Mouse (Mus musculus) embryonic facial prominence, embryonic 10.5 days (tissue): ENCODE results near the gene Sox11. TPM values are rescaled to one million over a fixed set of nuclear protein-coding genes. Genes with fewer than 3 reads are reported as not detected.

ENCODE experiments used
- DNase-seq: peaks from one replicate; pipeline ENCODE4 v3.0.0-alpha.2; 2017; ENCODE audit warnings: low spot score
- H3K27ac ChIP-seq: fragments of 300-500 bp; sonication (generic); replicated peaks from 2 replicates; pipeline ENCODE4 v1.5.1; 2016; ENCODE audit warnings: mild to moderate bottlenecking
- H3K27me3 ChIP-seq: fragments of 300-500 bp; sonication (generic); replicated peaks from 2 replicates; pipeline ENCODE4 v1.6.1; 2016; ENCODE audit warnings: low read depth, mild to moderate bottlenecking; ENCODE audit not compliant: poor library complexity, severe bottlenecking
- H3K36me3 ChIP-seq: fragments of 300-500 bp; sonication (generic); replicated peaks from 2 replicates; pipeline ENCODE4 v1.6.1; 2016; ENCODE audit warnings: mild to moderate bottlenecking, moderate library complexity
- H3K4me1 ChIP-seq: fragments of 300-500 bp; sonication (generic); 2 replicates; pipeline ENCODE4 v1.6.1; 2016
- H3K4me3 ChIP-seq: fragments of 300-500 bp; sonication (generic); 2 replicates; pipeline ENCODE4 v1.5.1; 2016; ENCODE audit warnings: mild to moderate bottlenecking, moderate library complexity
- H3K9me3 ChIP-seq: fragments of 300-500 bp; sonication (generic); 2 replicates; pipeline ENCODE4 v1.6.1; 2016; ENCODE audit warnings: mild to moderate bottlenecking
- WGBS: fragments of 180-500 bp; shearing (Covaris S2); methylation state at CpG from one replicate; pipeline ENCODE4 v1.1.7; 2016; 5-methylcytosine and 5-hydroxymethylcytosine counted together
- polyA plus RNA-seq: library from polyadenylated mRNA; unstranded; fragments of >200 nt; fragmentation: Nextera tagmentation; extraction: Ambion mirVana; gene quantifications from 2 replicates; pipeline ENCODE4 v1.2.1, GENCODE M21; 2016

The Sox11 gene
- polyA plus RNA-seq, 1 experiment from 2014 or later: 318 TPM

DNA sequence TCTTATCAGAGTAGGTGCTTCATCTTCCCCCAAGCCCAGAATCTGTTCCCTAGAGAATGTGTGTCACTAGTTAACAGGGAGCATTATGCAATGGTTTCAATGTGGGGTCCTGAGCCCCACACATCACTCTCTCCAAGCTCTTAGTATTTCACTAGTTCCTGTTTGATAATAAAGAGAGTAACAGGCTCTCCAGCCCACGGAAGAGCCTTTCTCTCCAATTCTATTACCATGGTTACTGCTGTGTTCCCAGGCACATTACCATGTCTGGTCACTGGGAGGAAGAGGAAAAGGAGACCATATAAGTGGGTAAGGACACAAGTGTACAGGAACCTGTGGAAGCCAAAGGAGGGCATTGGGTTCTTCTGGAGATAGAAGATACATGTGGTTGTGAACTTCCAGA is 19.0 kb downstream of the Sox11 start:
- H3K4me3 ChIP-seq: no peak overlapping the region
- DNase-seq: no peak
- H3K27me3 ChIP-seq: no peaks in the 10 kb centered on the region
- no peaks in the 10 kb centered on the region for H3K9me3 ChIP-seq
- H3K27ac ChIP-seq: no peak overlapping the region
- peaks cover 8% of the 10 kb centered on the region for H3K4me1 ChIP-seq
- 78% methylated on average over 1 of the region's 1 CpGs for WGBS
- H3K36me3 ChIP-seq: no peaks in the 10 kb centered on the region

DNA sequence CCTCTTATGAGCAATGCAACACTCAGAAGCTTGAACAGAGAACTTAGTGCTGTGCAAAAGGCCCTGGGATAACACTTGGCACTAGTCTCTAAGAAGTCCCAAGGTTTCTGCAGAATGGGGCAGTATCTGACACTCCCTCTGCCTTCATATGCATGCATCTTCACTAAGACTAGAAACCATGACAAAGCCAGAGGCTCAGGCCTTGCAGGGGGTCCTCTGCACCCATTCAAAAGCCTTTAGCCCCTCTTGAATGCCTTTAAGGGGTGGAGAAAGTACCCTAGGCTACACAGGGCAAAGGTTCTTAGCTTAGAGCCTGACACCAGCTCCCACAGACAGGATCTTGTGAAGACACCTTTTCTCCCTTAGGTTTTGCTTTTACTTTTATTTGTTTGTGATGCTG is 21.7 kb downstream of the Sox11 start:
- Histone ChIP-seq H3K9me3 (no peaks in the 10 kb centered on the region), H3K4me3 (no peak overlapping the region), H3K27ac (no peak overlapping the region), H3K27me3 (no peaks in the 10 kb centered on the region), H3K36me3 (no peaks in the 10 kb centered on the region), H3K4me1 (no peaks in the 10 kb centered on the region)
- no peak for DNase-seq

DNA sequence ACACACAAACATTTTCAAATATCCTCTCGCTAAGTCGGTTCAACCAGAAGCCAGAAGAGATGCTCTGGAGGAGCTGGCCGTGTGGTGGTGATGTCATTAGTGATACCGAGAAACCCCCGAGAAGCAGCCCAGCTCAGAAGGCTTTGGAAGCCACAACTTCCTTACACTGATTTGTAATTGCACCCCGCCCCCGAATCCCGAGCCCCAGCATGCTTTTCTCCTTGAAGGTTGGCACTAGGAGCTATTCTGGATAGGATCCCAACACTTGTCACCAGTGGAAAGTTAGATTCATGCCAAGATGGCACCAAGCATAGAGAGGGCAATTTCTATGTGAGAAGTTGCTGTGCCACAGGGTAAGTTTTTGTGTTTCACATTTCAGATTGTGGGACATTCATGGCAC is 29.4 kb downstream of the Sox11 start:
- Histone ChIP-seq H3K4me1 (peaks cover 39% of the 10 kb centered on the region), H3K27me3 (no peaks in the 10 kb centered on the region), H3K36me3 (no peaks in the 10 kb centered on the region), H3K4me3 (no peak overlapping the region), H3K9me3 (no peaks in the 10 kb centered on the region), H3K27ac (no peak overlapping the region)
- DNase-seq: no peak
- 86% methylated on average over 8 of the region's 8 CpGs for WGBS

DNA sequence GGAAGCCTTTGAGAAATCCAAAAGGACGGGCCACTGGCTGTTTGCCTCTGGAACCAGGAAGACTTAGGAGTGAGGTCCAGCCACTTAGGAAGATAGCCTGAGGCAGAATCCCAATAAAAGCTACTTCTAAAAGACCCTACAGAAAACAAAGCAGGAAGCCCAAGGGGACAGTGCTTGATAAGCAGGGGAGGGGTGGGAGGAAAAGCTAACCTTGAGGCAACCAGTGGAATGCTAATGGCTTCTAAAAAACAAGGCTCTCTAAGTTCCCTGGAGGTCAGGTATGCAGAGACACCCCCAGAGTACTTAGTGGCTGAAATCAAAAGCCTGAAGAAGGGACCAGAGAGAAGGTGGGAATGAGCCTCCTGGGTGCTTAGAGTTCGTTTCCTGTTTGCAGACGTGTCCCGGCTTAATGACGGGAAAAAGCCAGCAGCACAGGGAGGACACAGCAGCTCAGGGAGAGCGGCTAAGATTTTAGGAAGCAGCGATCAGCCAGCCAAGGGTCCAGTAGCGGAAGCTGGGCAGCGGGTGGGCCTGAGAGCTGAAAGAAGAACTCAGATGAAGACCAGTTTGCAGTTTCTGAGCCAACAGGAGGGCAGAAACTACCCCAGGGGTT is 30.4 kb downstream of the Sox11 start:
- Histone ChIP-seq H3K4me1 (peaks cover 39% of the 10 kb centered on the region), H3K27ac (peak overlapping the region; percentile 77), H3K27me3 (no peaks in the 10 kb centered on the region), H3K9me3 (no peaks in the 10 kb centered on the region), H3K36me3 (no peaks in the 10 kb centered on the region), H3K4me3 (peak overlapping the region; percentile 26; the same call in 1 of the 2 replicates)
- 10% methylated on average over 9 of the region's 9 CpGs for WGBS
- DNase-seq: peak; percentile 41

DNA sequence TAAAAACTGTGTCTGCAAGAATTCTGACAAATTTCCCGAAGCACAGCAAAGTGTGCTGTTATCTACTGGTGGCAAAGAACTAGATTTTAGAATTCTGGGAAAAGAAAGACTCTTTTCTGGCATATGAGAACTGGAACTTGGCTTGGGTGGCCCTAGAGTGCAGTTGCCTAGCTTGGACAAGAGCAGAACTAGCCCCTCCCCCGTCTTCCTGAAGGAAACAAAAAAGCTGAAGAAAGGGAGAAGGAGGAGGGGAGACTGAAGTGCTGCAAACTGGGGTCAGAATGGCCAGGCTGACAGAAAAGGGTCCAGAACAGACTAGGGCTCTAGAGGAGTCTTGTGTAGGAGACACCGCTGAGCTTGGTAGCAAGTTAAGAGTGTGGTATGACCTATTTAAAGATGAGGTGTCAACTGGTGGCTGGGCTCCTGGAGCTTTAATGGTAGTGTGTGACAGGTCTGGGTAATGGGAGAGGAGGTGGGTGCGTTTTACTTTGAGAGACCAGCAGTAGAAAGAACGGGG is 31.0 kb downstream of the Sox11 start:
- no peaks in the 10 kb centered on the region for H3K27me3 ChIP-seq
- H3K27ac ChIP-seq: peak overlapping the region; percentile 77
- no peak overlapping the region for H3K4me3 ChIP-seq
- WGBS: 24% methylated on average over 5 of the region's 5 CpGs
- H3K4me1 ChIP-seq: peaks cover 39% of the 10 kb centered on the region
- no peaks in the 10 kb centered on the region for H3K9me3 ChIP-seq
- DNase-seq: peak; percentile 21
- H3K36me3 ChIP-seq: no peaks in the 10 kb centered on the region

DNA sequence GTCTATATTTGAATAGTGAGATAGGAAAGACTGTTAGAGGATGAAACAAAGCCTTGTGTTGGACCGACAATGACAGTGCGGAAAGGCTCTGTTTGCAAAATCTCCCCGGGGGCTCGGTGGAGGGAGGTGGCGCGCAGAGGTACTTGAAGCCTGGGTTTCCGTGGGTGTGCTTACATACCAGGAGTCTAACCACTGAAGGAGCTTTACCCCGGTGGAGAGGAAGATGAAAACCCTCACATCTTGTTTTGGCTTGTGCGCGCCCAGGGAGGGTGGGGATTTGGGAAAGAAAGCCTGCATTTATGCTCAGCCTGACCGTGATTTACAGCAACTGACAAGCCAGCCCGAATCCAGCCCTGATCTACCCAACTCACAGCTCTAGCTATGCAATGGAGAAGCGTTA is 31.7 kb downstream of the Sox11 start:
- H3K27me3 ChIP-seq: no peaks in the 10 kb centered on the region
- DNase-seq: no peak
- H3K36me3 ChIP-seq: no peaks in the 10 kb centered on the region
- peaks cover 39% of the 10 kb centered on the region for H3K4me1 ChIP-seq
- WGBS: 65% methylated on average over 13 of the region's 13 CpGs
- H3K4me3 ChIP-seq: no peak overlapping the region
- H3K9me3 ChIP-seq: no peaks in the 10 kb centered on the region
- 0 out of 2 replicates have a peak overlapping the region, but pooled peaks have one; percentile 77 for H3K27ac ChIP-seq

DNA sequence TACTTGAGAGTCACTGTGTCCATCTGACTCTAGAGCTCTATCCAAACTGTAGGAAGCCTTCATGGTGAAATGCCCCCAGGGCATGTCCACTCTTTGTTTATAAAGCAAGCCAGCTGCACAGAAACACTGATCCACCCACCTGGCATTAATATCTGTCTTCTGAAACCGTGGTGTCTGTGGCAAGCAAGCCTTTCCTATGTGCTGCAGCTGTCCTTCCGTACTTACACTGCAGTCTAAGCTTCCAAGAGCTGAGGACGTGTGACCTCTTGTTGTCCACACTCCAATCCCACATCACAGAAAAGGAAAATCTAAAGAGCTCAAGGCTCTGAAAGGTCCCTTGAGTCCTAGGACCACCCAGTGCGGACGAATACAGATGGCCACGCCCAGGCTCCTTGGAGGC is 32.4 kb downstream of the Sox11 start:
- H3K4me3 ChIP-seq: no peak overlapping the region
- H3K27ac ChIP-seq: 0 out of 2 replicates have a peak overlapping the region, but pooled peaks have one; percentile 4
- H3K9me3 ChIP-seq: no peaks in the 10 kb centered on the region
- H3K36me3 ChIP-seq: no peaks in the 10 kb centered on the region
- H3K4me1 ChIP-seq: peaks cover 44% of the 10 kb centered on the region
- H3K27me3 ChIP-seq: no peaks in the 10 kb centered on the region
- WGBS: 71% methylated on average over 6 of the region's 6 CpGs
- DNase-seq: peak; percentile 20

DNA sequence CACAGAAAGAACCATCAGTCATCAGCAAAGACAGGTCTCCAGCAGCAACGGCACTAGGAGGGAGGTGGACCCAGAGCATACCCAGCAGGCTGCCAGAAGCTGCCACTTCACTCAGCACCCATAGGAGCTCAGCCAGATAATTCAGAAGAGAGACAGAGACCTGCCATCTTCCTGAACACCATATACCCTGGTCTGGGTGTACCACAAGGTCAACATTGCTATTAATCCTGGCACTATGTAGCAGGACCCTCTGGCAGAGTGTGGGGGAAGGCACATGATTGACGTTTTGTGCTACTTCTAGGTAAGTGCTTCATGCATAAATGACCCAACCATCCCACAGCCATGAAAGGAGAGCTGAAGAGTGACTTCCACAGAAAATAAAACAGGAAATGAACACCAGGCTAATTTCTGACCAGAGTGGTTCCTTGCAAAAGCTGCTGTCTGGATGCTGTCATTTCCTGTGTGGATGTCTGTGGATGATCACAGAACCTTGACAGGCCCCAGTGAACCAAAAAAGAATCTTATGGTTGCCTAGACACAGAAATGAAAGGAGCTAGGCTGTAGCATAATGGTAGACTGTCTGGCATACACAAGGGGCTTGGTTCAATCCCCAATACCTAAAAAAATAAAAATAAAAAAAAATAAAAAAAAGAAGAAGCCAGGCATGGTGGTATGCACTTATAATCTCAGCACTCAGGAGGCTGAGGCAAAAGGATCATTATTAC is 37.5 kb downstream of the Sox11 start:
- H3K36me3 ChIP-seq: no peaks in the 10 kb centered on the region
- H3K4me3 ChIP-seq: no peak overlapping the region
- no peaks in the 10 kb centered on the region for H3K9me3 ChIP-seq
- peak overlapping the region; percentile 48; the same call in 1 of the 2 replicates for H3K27ac ChIP-seq
- H3K4me1 ChIP-seq: peaks cover 18% of the 10 kb centered on the region
- no peak for DNase-seq
- no peaks in the 10 kb centered on the region for H3K27me3 ChIP-seq
- WGBS: 59% methylated on average over 2 of the region's 2 CpGs

DNA sequence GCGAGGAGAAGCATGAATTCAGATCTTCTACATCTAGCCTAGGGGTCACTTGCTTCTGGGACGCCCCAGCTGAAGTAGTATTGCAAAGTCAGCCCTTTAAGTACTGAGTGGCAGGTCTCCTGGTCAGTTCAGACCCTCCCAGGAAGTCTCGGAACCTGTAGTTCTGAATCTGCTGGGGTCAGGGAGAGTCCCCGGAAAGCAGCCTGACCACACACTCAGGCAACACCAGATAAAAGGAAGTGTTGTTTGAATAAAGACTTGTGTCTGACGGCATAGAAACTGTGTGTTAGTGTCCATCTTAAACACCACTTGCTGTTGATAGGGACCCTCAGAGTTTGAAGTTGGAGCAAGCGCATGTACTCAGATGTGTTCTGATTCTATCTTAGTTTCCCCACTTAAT is 39.2 kb downstream of the Sox11 start:
- Histone ChIP-seq H3K27me3 (no peaks in the 10 kb centered on the region), H3K27ac (no peak overlapping the region; the same call in 1 of the 2 replicates), H3K36me3 (no peaks in the 10 kb centered on the region), H3K4me3 (no peak overlapping the region), H3K4me1 (peaks cover 11% of the 10 kb centered on the region), H3K9me3 (no peaks in the 10 kb centered on the region)
- no peak for DNase-seq
- WGBS: 72% methylated on average over 6 of the region's 6 CpGs

DNA sequence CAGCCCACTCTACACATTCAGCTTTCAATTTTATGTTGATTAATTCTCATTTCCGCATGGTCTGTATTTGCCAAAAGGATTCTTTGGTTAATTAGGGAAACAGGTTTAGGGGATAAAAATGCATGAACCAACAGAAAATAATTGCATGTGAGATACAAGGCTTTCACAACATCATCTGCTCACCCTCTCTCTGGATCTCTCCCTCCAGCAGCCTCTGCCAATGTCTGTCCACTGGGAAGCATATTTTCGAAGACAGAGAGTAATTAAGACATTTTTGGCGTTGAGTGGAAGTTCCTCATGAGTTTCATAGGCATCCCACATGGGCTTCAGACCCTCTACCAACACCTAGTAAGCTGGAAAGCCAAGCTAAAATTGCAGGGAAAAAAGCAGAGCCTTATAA is 43.7 kb downstream of the Sox11 start:
- Histone ChIP-seq H3K36me3 (no peaks in the 10 kb centered on the region), H3K27me3 (no peaks in the 10 kb centered on the region), H3K27ac (no peak overlapping the region), H3K4me1 (peaks cover 10% of the 10 kb centered on the region), H3K9me3 (no peaks in the 10 kb centered on the region), H3K4me3 (no peak overlapping the region)
- 88% methylated on average over 3 of the region's 3 CpGs for WGBS
- no peak for DNase-seq

DNA sequence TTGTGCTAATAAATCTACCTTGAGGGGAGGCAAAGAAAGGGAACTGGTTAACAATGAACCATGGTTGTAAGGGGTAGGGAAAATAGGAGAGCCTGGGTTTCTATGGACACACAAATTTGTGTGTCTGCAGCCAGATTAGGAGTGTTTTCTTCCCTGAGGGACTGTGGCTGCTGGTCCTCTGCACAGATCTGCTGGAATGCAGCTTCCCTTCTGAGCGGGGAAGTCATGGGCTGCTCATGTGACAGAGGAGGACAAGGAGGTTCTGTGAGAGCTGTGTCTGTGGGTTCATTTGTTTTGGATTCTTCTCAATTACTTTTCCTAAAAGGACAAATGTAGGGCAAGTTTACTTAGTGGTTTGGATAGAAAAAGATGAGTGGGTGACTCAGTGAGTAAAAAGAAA is 48.2 kb downstream of the Sox11 start:
- peak overlapping the region; percentile 48; the same call in 1 of the 2 replicates for H3K27ac ChIP-seq
- H3K27me3 ChIP-seq: no peaks in the 10 kb centered on the region
- no peaks in the 10 kb centered on the region for H3K36me3 ChIP-seq
- no peak overlapping the region for H3K4me3 ChIP-seq
- 14% methylated on average over 1 of the region's 1 CpGs for WGBS
- H3K9me3 ChIP-seq: no peaks in the 10 kb centered on the region
- DNase-seq: no peak
- H3K4me1 ChIP-seq: peaks cover 31% of the 10 kb centered on the region

DNA sequence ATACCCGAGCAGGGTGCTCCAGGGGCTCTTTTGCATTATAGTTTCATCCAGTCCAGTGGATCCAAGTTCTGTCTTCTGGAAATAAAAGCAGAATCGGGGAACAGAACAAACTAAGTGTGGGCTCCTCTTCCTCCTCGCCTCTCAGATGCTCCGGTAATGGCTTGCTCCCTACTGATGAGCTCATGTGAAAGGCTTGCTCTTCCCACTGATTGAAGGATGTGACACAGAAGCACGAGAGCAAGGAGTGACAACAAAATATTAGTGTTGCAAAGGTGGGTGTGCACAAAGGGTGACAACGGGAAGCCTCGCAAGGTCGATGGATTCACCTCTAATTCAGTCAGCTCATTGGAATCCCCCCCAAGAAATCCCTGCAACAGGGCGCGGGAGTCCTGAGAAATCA is 48.6 kb downstream of the Sox11 start:
- Histone ChIP-seq H3K27ac (peak overlapping the region; percentile 48), H3K4me3 (no peak overlapping the region), H3K9me3 (no peaks in the 10 kb centered on the region), H3K27me3 (no peaks in the 10 kb centered on the region), H3K36me3 (no peaks in the 10 kb centered on the region), H3K4me1 (peaks cover 31% of the 10 kb centered on the region)
- 62% methylated on average over 10 of the region's 10 CpGs for WGBS
- DNase-seq: no peak

DNA sequence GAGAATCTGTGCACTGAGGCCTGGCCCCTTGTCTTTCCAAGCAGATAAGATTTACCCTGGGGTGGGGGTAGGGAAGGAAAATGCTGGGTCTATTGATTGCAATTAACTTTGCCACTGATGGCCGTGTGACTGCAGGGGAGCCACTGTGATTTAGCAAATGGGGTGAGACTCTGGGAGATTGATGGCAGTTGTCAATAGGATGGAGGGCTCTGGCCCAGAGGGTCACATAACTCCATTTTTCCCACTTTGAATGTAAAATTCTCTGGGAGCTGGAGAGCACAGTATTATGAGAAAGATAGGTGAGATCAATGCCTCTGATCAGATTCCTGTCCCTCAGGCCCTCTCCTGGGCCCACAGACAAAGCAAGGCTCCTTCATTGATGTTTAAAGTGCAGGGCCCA is 49.2 kb downstream of the Sox11 start:
- DNase-seq: no peak
- Histone ChIP-seq H3K4me3 (no peak overlapping the region), H3K9me3 (no peaks in the 10 kb centered on the region), H3K27me3 (no peaks in the 10 kb centered on the region), H3K36me3 (no peaks in the 10 kb centered on the region), H3K4me1 (peaks cover 31% of the 10 kb centered on the region), H3K27ac (peak overlapping the region; percentile 48)
- WGBS: 33% methylated on average over 1 of the region's 1 CpGs
